Mouse (Mus musculus) thymus, postnatal 25 days (tissue): ENCODE measurements around the gene Gm11562.

Experiments used
- DNase-seq: peaks from one replicate; pipeline ENCODE4 v3.0.0; 2022

The Gm11562 gene

DNA sequence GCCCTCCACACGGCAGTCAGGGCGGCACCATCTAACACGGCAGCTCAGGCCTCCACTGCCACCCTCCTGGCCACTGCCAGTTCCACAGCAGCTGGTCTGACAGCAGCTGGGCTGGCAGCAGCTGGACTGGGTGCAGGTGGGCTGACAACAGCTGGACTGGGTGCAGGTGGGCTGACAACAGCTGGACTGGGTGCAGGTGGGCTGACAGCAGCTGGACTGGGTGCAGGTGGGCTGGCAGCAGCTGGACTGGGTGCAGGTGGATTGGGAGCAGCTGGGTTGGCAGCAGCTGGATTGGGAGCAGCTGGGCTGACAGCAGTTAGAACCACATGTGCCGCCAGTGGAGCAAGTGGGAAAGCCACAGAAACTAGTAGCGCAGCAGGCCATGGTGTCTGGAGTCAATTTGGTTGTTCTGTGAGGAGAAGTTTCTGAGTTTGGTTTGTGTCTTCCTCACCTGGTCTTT, 37.0 kb downstream of the Gm11562 start, which contains the start of gene Krtap1-4:
Gene Krtap1-4, minus strand, starts transcription at position 410 of the 460 bp plus-strand sequence.
- no peak for DNase-seq

DNA sequence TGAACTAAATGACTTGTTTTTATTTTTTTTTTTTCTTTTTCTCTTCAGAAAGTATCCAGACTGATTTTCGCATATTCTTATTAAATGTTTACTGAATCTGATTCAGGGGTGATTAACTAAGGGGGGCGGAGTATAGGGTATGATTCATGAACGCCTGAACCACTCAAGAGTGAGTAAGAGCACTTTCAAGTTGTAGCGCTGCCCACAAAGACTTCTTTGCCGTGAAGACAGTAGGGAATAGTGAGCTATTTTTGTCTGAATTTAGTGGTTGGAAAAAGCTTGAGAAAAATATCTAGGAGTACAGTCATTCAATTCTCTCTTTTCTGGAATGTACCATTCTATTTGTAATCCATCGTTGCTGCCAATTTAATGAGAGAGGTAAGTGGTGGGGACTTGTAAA, 38.7 kb downstream of the Gm11562 start:
- no peak for DNase-seq

- no peak for DNase-seq
Measured at GRCm38 (mm10) chr11:99581051-99581450, 39.2 kb downstream of the Gm11562 start.

GRCm38 (mm10) chr11:99580636-99581035, 39.6 kb downstream of the Gm11562 start, which contains the start of gene Krtap1-5:
Krtap1-5 (minus strand) TSS chr11:99581016.
- DNase-seq, result no peak

- peak; percentile 62 for DNase-seq
Measured at GRCm38 (mm10) chr11:99574106-99574505, 46.1 kb downstream of the Gm11562 start.

DNA sequence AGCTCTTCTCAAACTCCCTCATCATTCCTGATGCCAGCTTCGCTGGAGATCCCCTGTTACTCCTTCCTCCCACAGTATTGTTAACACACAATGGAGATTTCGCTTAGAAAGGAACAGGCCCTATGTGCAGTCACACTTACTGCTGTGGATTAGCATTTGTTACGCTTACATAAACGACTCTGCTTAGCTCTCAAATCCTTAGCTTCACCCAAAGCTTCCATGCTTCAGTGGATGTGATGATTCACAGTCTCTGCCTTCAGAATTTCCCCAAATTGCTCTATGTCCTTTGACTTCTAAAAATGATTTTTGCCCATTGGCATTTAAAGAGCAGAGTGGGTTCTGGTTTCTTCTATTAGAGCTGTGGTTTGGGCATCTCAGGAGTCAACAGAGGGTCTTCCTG, 47.1 kb downstream of the Gm11562 start:
- DNase-seq, result no peak
